Mouse (Mus musculus) small intestine, adult 2 months (tissue): ENCODE data around the gene Mkrn2. TPM values are rescaled to one million over a fixed set of nuclear protein-coding genes. Genes with fewer than 3 reads are reported as not detected.
"Not testable (repeated sequence)": the region's sequence is repeated elsewhere in the genome, so short reads cannot be mapped to it uniquely, and the experiment has no call there.

ENCODE experiments used
- H3K27ac ChIP-seq: fragments of 200-500 bp; 2 replicates; pipeline ENCODE4 v1.5.1; 2012; ENCODE audit warnings: low read depth, low read length, control low read depth, inconsistent platforms; ENCODE audit not compliant: insufficient read depth
- H3K27me3 ChIP-seq: fragments of 200-500 bp; 2 replicates; pipeline ENCODE4 v1.6.1; 2012; ENCODE audit warnings: mild to moderate bottlenecking, moderate library complexity, low read length, inconsistent platforms; ENCODE audit not compliant: control insufficient read depth, insufficient read depth
- H3K36me3 ChIP-seq: fragments of 200-500 bp; 2 replicates; pipeline ENCODE4 v1.6.1; 2012; ENCODE audit warnings: mild to moderate bottlenecking, low read length, control low read depth, inconsistent platforms; ENCODE audit not compliant: control insufficient read depth, insufficient read depth
- H3K4me1 ChIP-seq: fragments of 200-500 bp; 2 replicates; pipeline ENCODE4 v1.6.1; 2012; ENCODE audit warnings: low read length, inconsistent platforms, mixed read lengths; ENCODE audit not compliant: control insufficient read depth, insufficient read depth, insufficient read length
- H3K4me3 ChIP-seq: fragments of 200-500 bp; 2 replicates; pipeline ENCODE4 v1.5.1; 2012; ENCODE audit warnings: low read depth, mild to moderate bottlenecking, control low read depth, inconsistent platforms, low read length, moderate library complexity
- CTCF ChIP-seq: fragments of 200-500 bp; IDR thresholded peaks from 2 replicates; pipeline ENCODE4 v1.5.1; 2012; ENCODE audit warnings: low read depth, mild to moderate bottlenecking, control low read depth, inconsistent platforms, low read length, moderate library complexity, mixed read lengths; ENCODE audit not compliant: insufficient replicate concordance, insufficient read length; ENCODE audit errors: extremely low read depth
- POLR2A ChIP-seq: fragments of 200-500 bp; IDR thresholded peaks from 2 replicates; pipeline ENCODE4 v1.6.1; 2012; ENCODE audit warnings: low read depth, mild to moderate bottlenecking, control low read depth, inconsistent platforms, low read length, moderate library complexity
- WGBS: fragments of 180-500 bp; shearing (Covaris S2); methylation state at CpG from one replicate; pipeline ENCODE4 v1.1.7; 2018; 5-methylcytosine and 5-hydroxymethylcytosine counted together
- polyA plus RNA-seq: library from polyadenylated mRNA; depleted of rRNA; stranded (reverse); fragments of >200 nt; gene quantifications from 2 replicates; pipeline ENCODE4 v1.2.3, GENCODE M21; 2012

Gene Mkrn2
- polyA plus RNA-seq, 1 experiment: 50.1 TPM

GRCm38 (mm10) chr6:115631056-115631795, 29.5 kb downstream of the Mkrn2 start:
- H3K27me3 ChIP-seq: no peaks in the 10 kb centered on the region
- peaks cover 60% of the 10 kb centered on the region for H3K36me3 ChIP-seq
- no peaks in the 10 kb centered on the region for H3K4me1 ChIP-seq
- TF ChIP-seq POLR2A (no peak), CTCF (no peak)
- WGBS: 79% methylated on average over 3 of the region's 3 CpGs
- no peak overlapping the region for H3K27ac ChIP-seq
- no peak overlapping the region for H3K4me3 ChIP-seq

- 68% methylated on average over 2 of the region's 2 CpGs for WGBS
- no peak overlapping the region for H3K4me3 ChIP-seq
- no peaks in the 10 kb centered on the region for H3K27me3 ChIP-seq
- TF ChIP-seq POLR2A (no peak), CTCF (no peak)
- H3K36me3 ChIP-seq: peaks cover 58% of the 10 kb centered on the region
- no peaks in the 10 kb centered on the region for H3K4me1 ChIP-seq
- H3K27ac ChIP-seq: no peak overlapping the region
Observed at GRCm38 (mm10) chr6:115634015-115634414, 32.3 kb downstream of the Mkrn2 start.

DNA sequence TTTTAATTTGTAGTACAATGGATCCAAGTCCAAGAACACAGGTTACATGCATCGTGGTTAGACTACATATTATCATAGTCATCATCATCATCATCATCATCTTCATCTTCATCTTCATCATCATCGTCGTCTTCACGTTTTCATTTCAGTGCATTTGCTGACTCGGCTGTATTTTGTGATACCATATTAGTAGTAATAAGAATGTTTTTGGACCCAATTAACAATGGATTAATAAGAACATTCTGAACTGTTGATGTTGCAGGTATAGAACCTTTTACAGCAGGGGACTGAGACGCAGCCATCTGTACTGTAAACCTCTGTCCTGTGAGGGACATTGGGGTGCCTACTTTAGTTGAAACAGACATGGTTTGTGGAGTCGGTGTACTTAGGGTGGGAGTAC, 36.5 kb downstream of the Mkrn2 start:
- not testable (repeated sequence) for H3K4me1 ChIP-seq, H3K27ac ChIP-seq, H3K4me3 ChIP-seq, H3K27me3 ChIP-seq
- peaks cover 48% of the 10 kb centered on the region for H3K36me3 ChIP-seq
- WGBS: 94% methylated on average over 7 of the region's 7 CpGs

DNA sequence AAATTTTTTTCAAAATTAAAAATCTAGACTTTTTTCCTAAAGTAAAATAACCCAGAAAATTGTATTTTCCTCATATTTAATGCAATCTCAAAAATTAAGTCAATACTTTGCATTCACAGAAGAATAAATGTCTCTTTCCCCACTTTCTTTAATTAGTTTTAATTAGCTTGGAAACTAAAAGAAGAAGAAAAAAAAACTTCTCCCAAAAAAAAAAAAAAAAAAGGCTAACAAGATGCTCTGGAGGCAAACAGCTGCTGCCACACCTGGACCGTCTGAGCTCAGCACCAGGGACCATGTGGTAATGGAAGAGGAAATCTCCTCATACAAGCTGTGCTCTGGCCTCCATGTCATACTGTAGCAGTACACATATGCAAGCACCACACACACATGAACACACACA, 41.6 kb downstream of the Mkrn2 start:
- Histone ChIP-seq H3K27ac (no peak overlapping the region), H3K27me3 (no peaks in the 10 kb centered on the region), H3K36me3 (peaks cover 24% of the 10 kb centered on the region), H3K4me1 (peaks cover 3% of the 10 kb centered on the region; the same call in 1 of the 2 replicates), H3K4me3 (no peak overlapping the region)
- TF ChIP-seq POLR2A (no peak), CTCF (no peak)
- 51% methylated on average over 1 of the region's 1 CpGs for WGBS

GRCm38 (mm10) chr6:115649792-115650365, 48.2 kb downstream of the Mkrn2 start:
- peaks cover 30% of the 10 kb centered on the region; the same call in 1 of the 2 replicates for H3K4me1 ChIP-seq
- no peaks in the 10 kb centered on the region for H3K36me3 ChIP-seq
- no peak overlapping the region for H3K4me3 ChIP-seq
- WGBS: 4% methylated on average over 1 of the region's 1 CpGs
- TF ChIP-seq CTCF (no peak), POLR2A (no peak)
- H3K27ac ChIP-seq: peak overlapping the region; percentile 98
- no peaks in the 10 kb centered on the region for H3K27me3 ChIP-seq

DNA sequence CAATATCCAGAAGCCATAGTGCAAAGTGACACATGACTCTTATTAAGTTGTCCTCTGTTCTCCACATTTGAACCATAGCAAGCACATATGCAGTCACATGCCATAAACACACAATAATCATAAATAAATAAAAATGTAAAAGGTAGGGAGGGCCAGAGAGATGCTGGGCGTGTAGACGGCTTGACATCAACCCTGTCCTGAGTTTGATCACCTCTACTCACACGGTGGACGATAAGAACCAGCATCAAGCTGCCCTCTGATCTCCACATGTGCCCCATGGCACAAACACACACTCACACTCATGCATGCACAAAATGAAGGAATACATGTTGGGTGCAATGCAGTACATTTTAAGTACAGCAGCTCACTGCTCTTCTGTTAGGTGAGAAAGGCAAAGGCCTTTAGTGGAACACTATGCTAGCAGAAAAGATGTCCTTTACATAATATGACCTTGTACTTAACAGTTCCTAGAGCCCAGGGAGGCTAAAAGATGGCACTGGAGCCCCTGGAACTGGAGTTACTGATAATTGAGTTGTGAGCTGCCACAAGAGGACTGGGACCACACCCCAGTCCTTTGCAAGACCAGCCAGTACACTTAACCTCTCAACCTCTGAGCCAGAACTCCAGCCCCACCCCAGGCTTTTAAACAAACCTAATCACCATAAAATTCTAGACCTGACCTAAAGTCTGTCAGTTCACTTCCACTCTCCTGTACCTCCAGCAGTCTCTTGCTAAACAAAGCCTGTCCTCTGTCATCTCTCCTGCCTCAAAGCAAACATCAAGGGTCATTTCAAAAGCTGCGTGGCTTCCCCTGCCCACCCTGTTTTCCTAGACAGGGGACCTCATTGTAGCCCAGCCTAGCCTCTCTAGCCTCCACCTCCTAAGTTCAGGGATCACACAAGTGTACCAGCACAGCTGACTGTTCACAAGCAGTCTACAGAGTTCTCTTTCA, 49.0 kb downstream of the Mkrn2 start:
- TF ChIP-seq POLR2A: no peak
- TF ChIP-seq CTCF: no peak
- no peaks in the 10 kb centered on the region for H3K36me3 ChIP-seq
- H3K27ac ChIP-seq: peak overlapping the region; percentile 83
- H3K27me3 ChIP-seq: no peaks in the 10 kb centered on the region
- H3K4me1 ChIP-seq: peaks cover 30% of the 10 kb centered on the region; the same call in 1 of the 2 replicates
- 8% methylated on average over 5 of the region's 5 CpGs for WGBS
- no peak overlapping the region for H3K4me3 ChIP-seq

GRCm38 (mm10) chr6:115651719-115652118, 50.0 kb downstream of the Mkrn2 start:
- Histone ChIP-seq H3K27me3 (no peaks in the 10 kb centered on the region), H3K4me1 (peaks cover 32% of the 10 kb centered on the region; the same call in 1 of the 2 replicates), H3K36me3 (no peaks in the 10 kb centered on the region), H3K4me3 (no peak overlapping the region), H3K27ac (no peak overlapping the region)
- no peak for TF ChIP-seq POLR2A
- no peak for TF ChIP-seq CTCF
